Mouse (Mus musculus): ENCODE measurements around the gene Hspb11. TPM values are rescaled to one million over a fixed set of nuclear protein-coding genes. Genes with fewer than 3 reads are reported as not detected.

Hspb11 gene
- 35.2 and 38.7 TPM in 2 replicates for polyA plus RNA-seq (2015; fragmentation: Nextera tagmentation; extraction: Ambion mirVana)

DNA sequence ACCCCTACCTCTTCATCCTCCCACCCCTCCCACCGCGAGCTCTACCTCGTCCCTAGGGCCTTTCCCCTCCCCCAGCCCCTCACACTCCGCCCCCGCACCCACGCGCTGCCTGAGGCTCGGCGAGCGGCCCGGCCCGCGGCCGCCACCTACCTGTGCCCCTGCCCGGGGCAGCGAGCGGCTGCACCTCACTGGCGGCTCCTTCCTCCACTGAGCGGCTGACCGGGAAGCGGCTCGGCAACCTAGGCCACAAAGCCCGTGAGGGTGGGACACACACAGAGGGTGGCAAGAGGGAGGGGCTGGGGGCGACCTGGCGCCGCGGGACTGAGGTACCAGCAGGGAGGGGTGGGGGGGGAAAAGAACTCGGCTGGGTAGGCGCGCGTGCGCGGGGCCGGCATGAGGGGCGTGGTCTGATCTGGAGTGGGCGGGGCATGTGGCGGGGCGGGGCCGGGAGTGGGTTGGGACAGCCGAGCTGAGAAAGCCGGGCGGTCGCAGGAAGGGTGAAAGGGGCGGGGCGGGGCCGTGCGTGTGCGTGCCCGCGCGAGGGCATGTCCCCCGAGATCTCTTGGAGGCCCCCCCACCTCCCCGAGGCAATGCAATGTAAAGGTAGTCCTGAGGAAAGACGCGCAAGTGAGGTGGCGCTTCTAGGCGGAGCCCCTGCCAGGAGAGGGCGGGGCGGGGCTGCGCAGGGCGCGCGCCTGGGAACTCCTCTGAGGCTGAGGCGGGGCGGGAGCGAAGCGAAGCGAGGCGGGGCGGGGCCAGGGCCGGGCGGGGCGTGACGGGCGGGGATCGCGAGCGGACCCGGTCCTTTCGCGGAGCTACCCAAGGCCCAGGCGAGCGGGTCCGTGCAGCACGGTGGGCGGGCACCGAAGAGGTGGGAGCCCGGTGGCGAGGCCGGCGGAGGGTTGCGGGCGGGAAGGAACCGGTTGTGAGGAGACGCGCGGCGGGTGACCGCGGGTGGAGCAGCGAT is at the start of gene Hspb11, which contains the start of gene Lrrc42:
Gene Hspb11, plus strand, starts transcription at position 469 of the 967 bp plus-strand sequence.
Gene Lrrc42, minus strand, starts transcription at position 408 of the 967 bp plus-strand sequence.
- Histone ChIP-seq H3K9ac (peak within 1 kb of the TSS; percentile 76), H3K36me3 (no peaks in the 10 kb centered on the region), H3K4me1 (peaks cover 37% of the 10 kb centered on the region), H3K4me2 (peak within 1 kb of the TSS; percentile 79), H3K4me3 (peak within 1 kb of the TSS; percentile 88), H3K27me3 (no peaks in the 10 kb centered on the region), H3K27ac (peak within 1 kb of the TSS; percentile 87), H3K9me3 (no peaks in the 10 kb centered on the region)
- under 1% methylated on average over 99 of the region's 101 CpGs for WGBS
- ATAC-seq (ENCODE audit: borderline replicate concordance, extremely low read depth, low FRiP score, low TSS enrichment) = peak; percentile 98

DNA sequence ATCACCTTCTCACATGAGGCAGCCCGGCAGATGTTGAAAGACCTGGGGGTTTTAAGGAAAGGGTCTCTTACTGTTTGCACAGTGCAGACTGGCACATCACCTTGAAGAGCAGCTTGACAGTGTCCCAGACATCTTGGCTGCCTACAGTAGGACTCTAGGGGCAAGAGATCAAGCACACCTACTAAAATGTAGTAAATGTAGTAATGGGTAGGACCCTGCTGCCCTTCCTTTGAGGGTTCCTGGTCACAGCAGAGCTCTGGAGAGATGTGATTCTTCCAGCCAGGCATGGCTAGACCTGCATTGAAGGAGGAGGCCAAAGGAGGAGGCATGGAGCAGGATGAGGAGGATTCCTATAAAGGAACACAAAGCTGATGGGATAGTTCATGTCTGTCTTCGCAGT is 46.4 kb upstream of the Hspb11 start:
- Histone ChIP-seq H3K27ac (no peak overlapping the region), H3K4me1 (peaks cover 20% of the 10 kb centered on the region), H3K9ac (no peak overlapping the region), H3K36me3 (peaks cover 18% of the 10 kb centered on the region), H3K4me3 (no peak overlapping the region), H3K9me3 (no peaks in the 10 kb centered on the region), H3K27me3 (no peaks in the 10 kb centered on the region), H3K4me2 (no peak overlapping the region)
- no peak for ATAC-seq (ENCODE audit: borderline replicate concordance, extremely low read depth, low FRiP score, low TSS enrichment)
- 90% methylated on average over 2 of the region's 2 CpGs for WGBS

DNA sequence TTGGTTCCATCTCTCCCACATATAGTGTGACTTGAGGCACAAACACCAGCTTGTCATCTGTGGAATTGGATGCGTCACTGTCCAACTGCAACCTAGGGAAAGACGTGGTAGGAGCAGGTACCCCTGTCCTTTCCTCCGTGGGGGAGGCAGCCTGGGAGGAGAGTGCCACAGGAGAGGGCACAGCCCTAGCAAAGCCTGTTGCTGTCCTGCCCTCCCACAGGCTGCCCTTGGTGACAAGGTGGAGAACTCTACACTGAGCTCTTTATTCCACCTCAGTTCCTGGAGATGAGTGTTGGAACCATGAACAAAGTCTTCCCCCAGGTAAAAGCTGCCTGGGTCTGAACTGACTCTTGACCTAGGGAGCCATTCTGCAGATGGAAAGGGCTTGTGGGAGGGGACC is 44.5 kb upstream of the Hspb11 start, which contains the start of gene Ldlrad1:
Gene Ldlrad1, plus strand, starts transcription at position 301 of the 400 bp plus-strand sequence.
- Histone ChIP-seq H3K4me1 (peaks cover 32% of the 10 kb centered on the region), H3K27me3 (no peaks in the 10 kb centered on the region), H3K4me3 (no peak within 1 kb of the TSS), H3K36me3 (peaks cover 13% of the 10 kb centered on the region), H3K4me2 (no peak within 1 kb of the TSS; the same call in 1 of the 2 replicates), H3K27ac (peak within 1 kb of the TSS; percentile 87), H3K9ac (no peak within 1 kb of the TSS), H3K9me3 (no peaks in the 10 kb centered on the region)
- ATAC-seq (ENCODE audit: borderline replicate concordance, extremely low read depth, low FRiP score, low TSS enrichment) = no peak
- 81% methylated on average over 3 of the region's 3 CpGs for WGBS

GRCm38 (mm10) chr4:107210483-107211097 is 42.8 kb upstream of the Hspb11 start:
- Histone ChIP-seq H3K4me3 (no peak overlapping the region), H3K36me3 (no peaks in the 10 kb centered on the region; the same call in 1 of the 2 replicates), H3K9me3 (no peaks in the 10 kb centered on the region), H3K27me3 (no peaks in the 10 kb centered on the region), H3K27ac (peak overlapping the region; percentile 87), H3K4me2 (no peak overlapping the region; the same call in 1 of the 2 replicates), H3K4me1 (peaks cover 32% of the 10 kb centered on the region), H3K9ac (no peak overlapping the region)
- peak; percentile 52; the same call in 1 of the 2 replicates for ATAC-seq (ENCODE audit: borderline replicate concordance, extremely low read depth, low FRiP score, low TSS enrichment)
- 46% methylated on average over 5 of the region's 5 CpGs for WGBS

DNA sequence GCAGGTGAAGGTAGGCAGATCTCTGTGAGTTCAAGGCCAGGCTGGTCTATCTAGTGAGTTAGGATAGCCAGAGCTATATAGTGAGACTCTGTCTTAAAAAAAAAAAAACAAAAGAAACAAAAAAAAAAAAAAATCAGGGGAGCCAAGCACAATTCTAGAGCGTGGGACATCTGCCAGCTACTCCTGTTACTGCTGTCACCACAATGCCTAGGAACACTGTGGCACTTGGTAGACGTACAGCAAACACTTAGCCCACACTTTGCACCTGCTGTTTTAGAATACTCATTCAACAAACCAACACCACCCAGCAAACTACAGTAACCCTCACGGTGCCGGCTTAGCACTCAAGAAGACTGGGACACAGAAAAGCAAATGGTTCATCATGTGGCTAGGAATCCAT is 41.9 kb upstream of the Hspb11 start:
- Histone ChIP-seq H3K9me3 (no peaks in the 10 kb centered on the region), H3K36me3 (no peaks in the 10 kb centered on the region; the same call in 1 of the 2 replicates), H3K4me3 (no peak overlapping the region), H3K4me1 (peaks cover 32% of the 10 kb centered on the region), H3K9ac (no peak overlapping the region), H3K4me2 (no peak overlapping the region), H3K27me3 (no peaks in the 10 kb centered on the region), H3K27ac (peak overlapping the region; percentile 87)
- WGBS = 51% methylated on average over 4 of the region's 4 CpGs
- ATAC-seq (ENCODE audit: borderline replicate concordance, extremely low read depth, low FRiP score, low TSS enrichment) = no peak

- Histone ChIP-seq H3K4me3 (no peak overlapping the region), H3K36me3 (no peaks in the 10 kb centered on the region; the same call in 1 of the 2 replicates), H3K4me2 (no peak overlapping the region), H3K27ac (peak overlapping the region; percentile 48; the same call in 1 of the 2 replicates), H3K4me1 (peaks cover 32% of the 10 kb centered on the region), H3K9me3 (no peaks in the 10 kb centered on the region), H3K27me3 (no peaks in the 10 kb centered on the region), H3K9ac (no peak overlapping the region)
- no peak for ATAC-seq (ENCODE audit: borderline replicate concordance, extremely low read depth, low FRiP score, low TSS enrichment)
- 62% methylated on average over 5 of the region's 5 CpGs for whole genome bisulfite sequencing
Observed at GRCm38 (mm10) chr4:107211936-107212335, 41.5 kb upstream of the Hspb11 start.

- Histone ChIP-seq H3K4me2 (no peak overlapping the region), H3K4me1 (peaks cover 32% of the 10 kb centered on the region), H3K27ac (no peak overlapping the region), H3K36me3 (no peaks in the 10 kb centered on the region), H3K27me3 (no peaks in the 10 kb centered on the region), H3K9ac (no peak overlapping the region), H3K9me3 (no peaks in the 10 kb centered on the region), H3K4me3 (no peak overlapping the region)
- 61% methylated on average over 12 of the region's 12 CpGs for WGBS
- no peak for ATAC-seq (ENCODE audit: borderline replicate concordance, extremely low read depth, low FRiP score, low TSS enrichment)
Observed at GRCm38 (mm10) chr4:107213279-107214011, 39.9 kb upstream of the Hspb11 start.

GRCm38 (mm10) chr4:107217574-107217973 is 35.8 kb upstream of the Hspb11 start:
- Histone ChIP-seq H3K36me3 (no peaks in the 10 kb centered on the region), H3K4me2 (no peak overlapping the region), H3K4me1 (peaks cover 7% of the 10 kb centered on the region; the same call in 1 of the 2 replicates), H3K9ac (no peak overlapping the region), H3K9me3 (no peaks in the 10 kb centered on the region), H3K27me3 (no peaks in the 10 kb centered on the region), H3K4me3 (no peak overlapping the region), H3K27ac (no peak overlapping the region)
- peak; percentile 47; the same call in 1 of the 2 replicates for ATAC-seq (ENCODE audit: borderline replicate concordance, extremely low read depth, low FRiP score, low TSS enrichment)
- 49% methylated on average over 9 of the region's 9 CpGs for WGBS

DNA sequence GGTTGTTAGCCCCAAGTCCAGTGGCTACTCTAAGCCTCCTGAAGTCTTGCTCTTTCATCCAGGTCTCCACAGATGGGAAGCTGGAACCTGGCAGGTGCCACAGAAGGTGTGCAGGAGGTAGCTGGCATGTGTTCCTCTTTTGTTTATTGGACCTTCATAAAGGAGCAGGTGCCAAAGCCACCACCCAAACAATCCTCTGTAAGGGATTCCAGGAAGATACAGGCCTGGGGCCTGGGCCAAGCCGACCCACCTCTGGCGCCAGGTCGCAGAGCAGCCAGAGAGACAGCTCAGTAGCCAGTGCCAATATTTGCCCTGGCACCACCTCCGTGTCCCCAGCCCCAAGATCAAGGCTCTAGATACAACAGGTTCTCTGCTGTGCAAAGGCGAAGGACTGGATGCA is 31.9 kb upstream of the Hspb11 start:
- no peak overlapping the region for H3K9ac ChIP-seq
- no peaks in the 10 kb centered on the region for H3K36me3 ChIP-seq
- H3K27me3 ChIP-seq = no peaks in the 10 kb centered on the region
- WGBS = 73% methylated on average over 5 of the region's 5 CpGs
- H3K9me3 ChIP-seq = no peaks in the 10 kb centered on the region
- H3K4me3 ChIP-seq = no peak overlapping the region
- no peak overlapping the region for H3K27ac ChIP-seq
- H3K4me1 ChIP-seq = no peaks in the 10 kb centered on the region
- no peak for ATAC-seq (ENCODE audit: borderline replicate concordance, extremely low read depth, low FRiP score, low TSS enrichment)
- no peak overlapping the region for H3K4me2 ChIP-seq

GRCm38 (mm10) chr4:107223225-107224204 is 29.9 kb upstream of the Hspb11 start:
- Histone ChIP-seq H3K36me3 (no peaks in the 10 kb centered on the region), H3K4me1 (no peaks in the 10 kb centered on the region), H3K4me3 (no peak overlapping the region), H3K9me3 (no peaks in the 10 kb centered on the region), H3K27me3 (no peaks in the 10 kb centered on the region), H3K27ac (no peak overlapping the region), H3K4me2 (no peak overlapping the region), H3K9ac (no peak overlapping the region)
- WGBS = 69% methylated on average over 11 of the region's 11 CpGs
- ATAC-seq (ENCODE audit: borderline replicate concordance, extremely low read depth, low FRiP score, low TSS enrichment) = 0 out of 2 replicates have a peak, but pooled peaks have one; percentile 49

Measured in lung, embryonic 15.5 days (tissue).